Mouse (Mus musculus) E14TG2a.4 (cell line): ENCODE measurements around the gene Nacc2.

ENCODE experiments used
- CTCF ChIP-seq: conservative IDR thresholded peaks from 2 replicates; pipeline ENCODE4 v1.5.1; 2014; ENCODE audit warnings: low read length
- NANOG ChIP-seq: IDR thresholded peaks from 2 replicates; pipeline ENCODE4 v1.6.1; 2014; ENCODE audit warnings: borderline replicate concordance, low read length, mixed read lengths

GRCm38 (mm10) chr2:26044216-26044615 is 78.8 kb downstream of the Nacc2 start:
- TF ChIP-seq CTCF (no peak), NANOG (no peak)
